Mouse (Mus musculus): ENCODE results near the gene Nxpe4.
"Not testable (repeated sequence)": the region's sequence is repeated elsewhere in the genome, so short reads cannot be mapped to it uniquely, and the experiment has no call there.

Nxpe4 gene

DNA sequence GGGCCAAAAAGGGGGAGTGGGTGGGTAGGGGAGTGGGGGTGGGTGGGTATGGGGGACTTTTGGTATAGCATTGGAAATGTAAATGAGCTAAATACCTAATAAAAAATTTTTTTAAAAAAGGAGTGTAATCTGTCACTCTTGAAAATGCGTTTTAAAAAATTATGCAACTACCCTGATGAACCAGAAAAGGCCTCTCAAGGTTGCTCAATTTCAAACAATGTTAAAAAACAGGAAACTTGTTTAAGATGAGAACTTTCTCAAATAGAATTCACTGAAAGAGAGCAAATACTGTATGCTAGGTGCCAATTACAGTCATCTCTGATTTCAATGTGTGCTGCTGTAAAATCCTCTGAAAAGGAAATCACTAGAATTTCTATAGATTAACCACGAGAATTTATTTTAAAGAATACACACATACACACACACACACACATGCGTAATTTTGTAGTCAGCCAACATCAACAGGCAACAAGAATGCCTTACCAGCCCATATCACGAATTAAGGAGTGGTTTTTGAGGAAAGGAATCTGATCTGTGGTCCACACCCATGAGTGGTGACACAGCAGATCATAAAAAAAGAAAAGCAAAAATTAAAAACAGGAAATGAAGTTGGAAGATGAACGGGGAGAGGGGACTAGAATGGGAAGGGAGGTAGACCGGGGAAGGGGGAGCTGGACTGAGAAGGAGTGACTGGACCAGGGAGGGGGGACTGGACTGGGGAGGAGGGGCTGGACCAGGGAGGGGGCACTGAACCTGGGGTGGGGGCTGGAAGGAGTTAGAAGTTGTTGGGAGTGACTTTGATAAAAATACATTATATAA lies 248.6 kb downstream of the Nxpe4 start:
- DNase-seq (ENCODE audit: low spot score): no peak

DNA sequence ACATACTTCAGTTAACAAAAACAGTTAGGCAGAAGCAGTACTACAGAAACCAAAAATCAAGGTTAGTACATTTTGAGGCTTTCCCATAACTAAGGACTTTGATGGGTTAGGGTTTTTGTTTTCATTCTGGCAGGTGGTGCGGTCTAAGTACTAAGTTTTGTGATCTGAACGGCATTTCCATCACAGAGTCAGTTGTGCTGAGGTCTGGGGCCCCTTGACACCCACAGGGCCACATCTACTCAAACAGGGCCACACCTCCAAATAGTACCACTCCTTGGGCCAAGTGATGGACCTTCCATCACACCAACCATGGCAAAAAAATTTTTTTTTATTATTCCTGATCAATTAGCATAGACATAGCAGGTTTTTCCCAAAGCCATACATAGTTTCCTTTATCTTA lies 251.8 kb downstream of the Nxpe4 start:
- DNase-seq (ENCODE audit: low spot score): no peak

DNA sequence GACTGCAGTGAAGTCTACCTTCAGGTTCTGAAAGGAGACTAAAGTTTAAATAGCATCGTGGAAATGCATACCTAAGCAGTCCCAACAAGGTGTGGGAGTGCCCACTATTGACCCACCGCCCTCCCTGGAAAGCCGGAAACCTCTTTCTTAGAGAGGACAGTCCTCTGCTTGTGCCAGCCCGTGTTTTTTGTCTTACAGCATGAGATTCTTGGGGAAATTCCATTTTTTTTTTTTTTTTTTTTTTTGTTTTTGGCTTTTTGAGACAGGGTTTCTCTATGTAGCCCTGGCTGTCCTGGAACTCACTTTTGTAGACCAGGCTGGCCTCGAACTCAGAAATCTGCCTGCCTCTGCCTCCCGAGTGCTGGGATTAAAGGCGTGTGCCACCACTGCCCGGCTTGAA lies 255.5 kb downstream of the Nxpe4 start:
- not testable (repeated sequence) for DNase-seq (ENCODE audit: low spot score)

DNA sequence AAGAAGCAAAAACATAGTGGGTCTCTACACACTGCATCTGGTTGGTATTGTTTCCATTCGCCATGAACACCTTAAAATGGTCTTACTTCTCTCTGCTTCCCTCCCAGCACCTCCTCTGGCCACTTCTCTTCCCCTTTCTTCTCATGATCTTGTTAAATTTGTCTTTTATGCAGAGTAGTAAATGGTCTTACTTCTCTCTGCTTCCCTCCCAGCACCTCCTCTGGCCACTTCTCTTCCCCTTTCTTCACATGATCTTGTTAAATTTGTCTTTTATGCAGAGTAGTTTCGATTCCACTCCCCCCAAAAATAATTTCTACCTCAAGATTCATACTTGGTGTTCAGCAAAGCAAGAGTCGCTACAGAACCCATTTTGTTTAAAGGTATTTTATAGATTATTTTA lies 256.2 kb downstream of the Nxpe4 start:
- DNase-seq (ENCODE audit: low spot score): no peak

DNA sequence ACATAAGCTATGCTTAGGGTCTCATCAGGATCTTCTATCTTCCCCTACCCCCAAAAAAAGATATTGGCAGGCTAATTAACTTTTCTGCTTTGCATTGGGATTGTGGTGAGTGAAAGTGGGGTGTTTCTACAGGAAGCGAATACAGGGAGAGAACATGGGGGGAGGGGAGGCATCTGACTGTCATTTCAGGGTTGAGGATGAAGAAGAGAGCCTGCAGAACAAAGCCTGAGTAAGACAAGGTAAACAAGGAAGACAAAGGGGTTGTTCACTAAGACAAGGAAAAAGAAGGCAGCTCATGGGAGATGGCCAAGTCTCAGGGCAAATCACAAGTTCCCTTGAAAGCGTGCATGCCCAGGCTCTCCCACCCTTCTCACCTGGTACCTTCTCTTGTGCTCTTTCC lies 256.6 kb downstream of the Nxpe4 start:
- no peak for DNase-seq (ENCODE audit: low spot score)

DNA sequence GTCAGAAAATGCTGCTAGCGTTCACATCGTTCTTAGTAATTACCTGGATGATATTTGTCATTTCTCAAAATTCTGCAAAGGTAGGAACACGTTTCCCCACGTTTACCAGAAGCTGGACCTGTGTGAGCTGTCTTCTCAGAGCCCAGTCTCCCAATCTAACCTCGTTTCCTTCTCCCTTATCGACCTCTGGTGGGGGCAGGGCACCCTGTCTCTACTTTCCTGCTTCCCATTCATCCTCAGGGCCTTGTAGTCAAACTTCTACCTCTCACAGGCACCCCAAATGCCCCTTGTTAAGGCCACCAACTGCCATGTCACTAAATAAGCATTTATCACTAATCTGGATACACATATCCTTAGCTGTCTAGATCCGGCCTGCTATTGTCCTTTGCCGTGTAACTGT lies 257.0 kb downstream of the Nxpe4 start:
- no peak for DNase-seq (ENCODE audit: low spot score)

DNA sequence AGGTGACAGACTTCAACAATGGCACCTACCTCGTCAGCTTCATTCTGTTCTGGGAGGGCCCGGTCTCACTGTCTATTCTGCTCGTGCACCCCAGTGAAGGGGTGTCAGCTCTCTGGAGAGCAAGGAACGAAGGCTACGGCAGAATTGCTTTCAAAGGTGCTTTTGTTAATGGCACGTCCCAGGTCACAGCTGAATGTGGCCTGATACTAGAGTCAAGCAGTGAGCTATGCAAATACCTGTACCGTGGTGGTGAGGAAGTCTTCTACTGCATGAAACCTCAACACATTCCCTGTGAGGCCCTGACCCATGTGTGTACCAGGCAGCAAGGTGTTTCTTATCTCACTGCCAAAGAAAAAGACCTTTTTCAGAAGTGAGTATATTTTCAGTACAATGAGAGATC lies 258.6 kb downstream of the Nxpe4 start:
- DNase-seq (ENCODE audit: low spot score): no peak

DNA sequence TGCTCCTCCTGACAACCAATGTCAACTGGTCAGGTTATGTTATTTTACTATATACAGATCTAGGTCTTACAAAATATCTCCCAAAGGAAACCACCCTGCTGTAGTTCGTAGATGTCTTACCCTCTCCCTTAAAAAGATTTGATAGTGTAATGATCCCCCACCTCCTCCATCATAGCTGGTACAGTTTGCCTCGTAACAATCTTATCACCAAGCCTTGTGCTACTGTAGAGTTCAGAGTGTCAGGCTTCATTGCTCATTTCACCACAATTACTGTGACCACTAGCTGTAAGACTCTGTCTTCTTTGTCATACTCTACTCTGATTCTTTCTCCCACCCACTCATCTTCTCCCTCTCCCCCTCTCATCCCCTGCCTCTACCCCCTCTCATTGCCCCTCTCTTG lies 259.2 kb downstream of the Nxpe4 start:
- no peak for DNase-seq (ENCODE audit: low spot score)

DNA sequence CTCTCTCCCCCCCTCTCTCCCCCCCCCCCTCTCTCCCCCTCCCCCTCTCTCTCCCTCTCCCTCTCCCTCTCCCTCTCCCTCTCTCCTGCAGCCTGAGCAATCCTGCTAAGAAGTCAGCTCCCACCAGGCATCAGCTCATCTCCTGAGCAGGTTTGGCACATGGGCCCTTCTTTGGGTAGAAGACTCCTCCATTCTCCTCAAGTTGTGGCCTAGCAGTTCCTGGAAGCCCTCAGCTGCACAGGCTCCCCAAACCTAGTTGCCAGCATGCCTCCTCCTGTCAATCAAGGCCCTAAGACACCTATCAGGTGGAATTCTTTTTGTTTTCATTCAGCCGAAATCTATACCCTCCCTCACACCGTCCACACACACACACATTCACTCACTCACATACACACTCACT lies 259.7 kb downstream of the Nxpe4 start:
- no peak for DNase-seq (ENCODE audit: low spot score)

DNA sequence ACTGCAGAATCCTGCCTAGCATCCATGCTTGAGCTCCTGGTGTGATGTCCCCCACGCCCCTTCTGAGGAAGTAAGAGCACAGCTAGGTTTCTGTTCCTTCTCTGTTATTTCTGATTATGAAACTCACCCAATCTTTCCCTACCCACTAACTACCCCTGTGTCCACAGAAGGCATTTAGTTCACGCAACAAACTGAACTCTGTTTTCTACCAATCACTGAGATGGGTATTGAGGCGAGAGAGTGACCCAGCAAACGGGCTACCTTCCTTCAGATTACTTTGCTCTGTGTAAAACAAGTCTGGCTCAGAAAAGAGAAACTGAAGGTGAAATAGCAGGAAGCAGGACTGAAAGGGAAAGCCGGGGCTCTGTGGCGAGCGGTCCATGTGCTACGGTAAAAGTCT lies 260.6 kb downstream of the Nxpe4 start:
- no peak for DNase-seq (ENCODE audit: low spot score)

DNA sequence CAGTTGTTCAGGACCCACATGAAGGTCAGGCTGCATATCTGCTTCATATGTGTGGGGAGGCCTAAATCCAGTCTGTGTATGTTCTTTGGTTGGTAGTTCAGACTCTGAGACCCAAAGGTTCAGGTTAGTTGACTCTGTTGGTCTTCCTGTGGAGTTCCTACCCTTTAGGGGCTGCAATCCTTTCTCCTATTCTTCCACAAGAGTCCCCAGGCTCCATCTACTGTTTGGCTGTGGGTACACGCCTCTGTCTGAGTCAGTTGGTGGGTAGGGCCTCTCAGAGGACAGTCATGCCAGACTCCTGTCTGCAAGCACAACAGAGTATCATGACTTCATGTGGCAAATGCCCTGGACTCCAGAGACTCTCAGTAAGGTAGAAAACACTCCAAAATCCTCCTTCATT lies 261.4 kb downstream of the Nxpe4 start:
- DNase-seq (ENCODE audit: low spot score): no peak

DNA sequence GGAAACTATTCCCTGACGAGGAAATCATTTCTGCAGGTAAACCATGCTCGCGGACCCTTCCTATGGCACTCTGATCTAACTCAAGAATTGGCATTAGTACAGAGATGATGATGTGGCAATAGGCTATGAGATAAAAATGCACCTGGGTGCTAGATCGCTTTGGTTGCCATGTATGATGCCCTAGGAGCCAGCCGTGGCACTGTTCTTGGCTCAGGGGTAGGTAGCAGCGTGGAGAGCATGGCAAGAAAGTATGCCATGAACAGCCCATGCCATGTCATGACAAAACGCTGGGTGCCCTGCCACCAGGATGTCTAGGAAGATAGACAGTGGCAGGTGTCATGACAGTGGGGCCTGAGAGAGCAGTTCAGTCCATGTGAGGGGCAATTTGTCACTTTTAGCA lies 265.4 kb downstream of the Nxpe4 start:
- no peak for DNase-seq (ENCODE audit: low spot score)

DNA sequence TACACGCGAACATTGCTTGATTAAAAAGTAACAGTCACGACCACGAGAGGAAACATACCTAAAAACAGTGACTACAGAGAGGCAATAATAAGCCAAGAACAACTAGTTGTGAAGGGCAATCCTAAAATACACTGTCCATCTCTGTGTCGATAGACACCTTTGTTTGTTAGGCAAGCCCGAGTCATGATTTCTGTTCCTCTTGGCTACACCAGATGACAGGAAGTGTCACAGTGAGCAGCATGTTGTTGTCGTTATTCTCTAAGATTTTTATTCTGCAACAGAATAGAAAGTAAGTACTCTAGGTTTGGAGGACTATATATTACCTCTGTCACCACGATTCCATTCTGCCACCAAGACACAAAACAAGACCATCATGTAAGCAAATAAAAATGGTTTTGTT lies 270.6 kb downstream of the Nxpe4 start:
- no peak for DNase-seq (ENCODE audit: low spot score)

DNA sequence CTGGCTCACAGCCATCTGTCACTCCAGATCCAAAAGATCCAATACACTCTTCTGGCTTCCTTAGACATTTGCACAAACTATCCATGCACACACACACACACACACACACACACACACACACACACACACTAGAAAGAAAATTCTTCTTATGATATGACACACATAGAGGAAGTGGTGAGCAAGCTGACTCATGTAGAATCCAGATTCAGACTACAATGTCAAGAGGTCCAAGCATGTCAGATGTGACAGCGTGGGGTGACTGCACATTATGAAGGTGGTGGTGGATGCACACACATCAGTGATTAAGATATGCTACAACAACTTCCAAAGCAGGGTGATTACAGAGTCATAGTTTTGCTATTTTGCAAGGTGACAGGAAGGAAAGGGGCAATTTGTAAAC lies 282.1 kb downstream of the Nxpe4 start:
- no peak for DNase-seq (ENCODE audit: low spot score)

DNA sequence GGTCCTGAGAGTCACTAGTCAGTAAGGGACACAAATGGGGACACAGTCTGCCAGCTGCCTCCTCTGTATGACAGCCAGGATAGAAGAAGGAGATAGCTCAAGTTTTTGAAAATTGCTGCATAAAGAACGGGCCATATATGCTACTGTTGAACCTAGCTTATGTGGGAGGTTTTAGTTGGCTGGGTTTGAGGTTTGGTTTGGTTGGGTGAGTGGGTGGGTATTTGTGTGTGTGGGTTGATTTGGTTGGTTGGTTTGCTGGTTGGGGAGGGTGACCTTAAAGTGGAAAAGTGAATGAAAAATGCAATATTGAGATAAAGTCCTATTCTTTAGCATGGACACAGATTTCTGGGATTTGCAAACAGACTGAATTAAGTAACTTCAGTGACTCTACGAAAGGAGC lies 283.0 kb downstream of the Nxpe4 start:
- DNase-seq (ENCODE audit: low spot score): no peak

DNA sequence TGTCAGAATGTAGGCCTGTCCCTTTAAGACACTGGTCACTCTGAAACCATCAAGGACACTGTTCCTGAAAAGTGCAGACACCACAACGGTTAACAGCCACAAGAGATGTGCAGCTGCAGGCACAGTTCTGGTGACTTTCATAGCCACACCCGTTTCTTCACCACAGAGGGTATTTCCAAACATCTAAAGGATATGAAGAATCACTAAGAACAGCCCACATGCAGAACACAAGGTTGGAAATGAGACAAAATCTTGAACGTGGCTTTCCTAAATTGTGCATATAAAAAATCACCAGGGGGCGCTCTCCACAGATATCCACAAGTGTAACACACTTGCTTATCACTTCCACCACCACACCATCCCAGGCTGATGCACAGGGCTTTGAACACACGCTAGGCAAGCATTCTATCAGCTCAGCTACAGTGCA lies 286.0 kb downstream of the Nxpe4 start:
- no peak for DNase-seq (ENCODE audit: low spot score)
